Mouse (Mus musculus): ENCODE data around the gene Depdc5. TPM values are rescaled to one million over a fixed set of nuclear protein-coding genes. Genes with fewer than 3 reads are reported as not detected.

Depdc5 gene
- total and polyA plus RNA-seq, 2 experiments from 2014 or later: 13.4 to 30.3 TPM

DNA sequence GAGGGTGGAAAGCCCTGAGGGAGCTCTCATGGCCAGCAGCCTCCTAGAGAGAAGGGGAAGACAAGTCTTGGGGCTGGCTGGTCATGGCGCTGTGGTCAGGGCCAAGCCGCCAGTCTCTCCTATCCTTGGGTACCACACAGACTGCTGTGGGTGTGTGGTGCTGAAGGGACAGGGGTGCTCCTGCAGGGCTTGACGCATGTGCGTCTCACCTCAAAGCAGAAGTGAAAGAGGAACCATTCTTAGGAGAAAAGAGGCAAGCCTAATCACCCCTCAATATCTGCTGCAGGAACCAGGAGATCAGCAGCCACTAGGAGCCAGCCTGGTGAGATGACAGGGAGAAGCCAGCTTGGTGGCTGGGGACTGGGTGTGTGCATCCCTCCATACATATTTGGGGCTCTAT lies 134.2 kb downstream of the Depdc5 start:
- ATAC-seq: no peak
- Histone ChIP-seq H3K36me3 (ENCODE audit: insufficient read depth) (no peaks in the 10 kb centered on the region), H3K27ac (ENCODE audit: low read depth, low read length) (no peak overlapping the region), H3K4me2 (ENCODE audit: low read depth) (no peak overlapping the region), H3K9me3 (ENCODE audit: low read length) (no peaks in the 10 kb centered on the region), H3K27me3 (ENCODE audit: insufficient read depth, low read length) (no peaks in the 10 kb centered on the region), H3K4me1 (ENCODE audit: insufficient read depth) (peaks cover 5% of the 10 kb centered on the region; the same call in 1 of the 2 replicates), H3K4me3 (ENCODE audit: low read depth, low read length) (no peak overlapping the region), H3K9ac (no peak overlapping the region)
- TF ChIP-seq CTCF (IDR thresholded peaks at IDR 0.05; ENCODE audit: low read depth): no peak
- 64% methylated on average over 4 of the region's 4 CpGs for WGBS
- DNase-seq: no peak

DNA sequence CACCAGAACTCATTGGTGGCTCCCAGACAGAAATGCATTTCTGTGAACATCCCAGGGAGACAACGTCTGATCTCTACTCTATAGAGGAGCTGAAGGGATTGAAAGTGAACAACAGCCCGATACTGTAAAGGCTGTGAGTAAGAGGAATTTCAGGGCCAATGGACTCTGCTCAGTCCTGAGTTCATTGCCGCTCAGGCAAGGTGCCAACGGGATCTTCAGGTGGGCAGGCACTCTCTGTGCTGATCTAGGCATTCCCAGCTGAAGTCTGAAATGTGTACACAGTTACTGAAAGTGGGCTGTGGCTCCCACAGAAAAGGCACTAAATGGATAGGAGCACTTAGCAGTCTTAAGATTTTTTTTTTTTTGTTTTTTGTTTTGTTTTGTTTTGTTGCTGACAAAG lies 135.3 kb downstream of the Depdc5 start:
- Histone ChIP-seq H3K4me1 (ENCODE audit: insufficient read depth) (peaks cover 5% of the 10 kb centered on the region; the same call in 1 of the 2 replicates), H3K27me3 (ENCODE audit: insufficient read depth, low read length) (no peaks in the 10 kb centered on the region), H3K9ac (no peak overlapping the region), H3K4me2 (ENCODE audit: low read depth) (no peak overlapping the region), H3K36me3 (ENCODE audit: insufficient read depth) (no peaks in the 10 kb centered on the region), H3K9me3 (ENCODE audit: low read length) (no peaks in the 10 kb centered on the region), H3K27ac (ENCODE audit: low read depth, low read length) (no peak overlapping the region), H3K4me3 (ENCODE audit: low read depth, low read length) (no peak overlapping the region)
- 88% methylated on average over 4 of the region's 4 CpGs for WGBS
- ATAC-seq (no peak), DNase-seq (no peak)
- TF ChIP-seq CTCF (IDR thresholded peaks at IDR 0.05; ENCODE audit: low read depth): no peak

DNA sequence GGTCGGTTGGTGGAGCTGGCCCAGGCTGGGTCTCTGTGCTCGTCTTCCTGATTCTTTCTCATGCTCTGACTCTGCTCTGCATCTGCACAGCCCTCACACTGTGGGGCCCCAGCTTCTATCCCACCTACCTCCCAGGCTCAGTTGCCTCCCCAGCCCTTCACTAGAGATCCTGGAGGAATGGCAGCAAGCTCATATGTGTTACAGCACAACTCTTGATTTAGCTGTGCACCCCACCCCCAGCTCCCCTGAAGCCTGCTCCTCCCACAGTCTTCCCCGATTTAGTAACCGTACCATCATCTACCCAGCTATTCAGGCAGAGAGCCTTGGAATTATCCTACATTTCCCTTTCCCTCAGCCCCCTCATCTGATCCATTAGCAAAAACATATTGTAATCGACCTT lies 137.6 kb downstream of the Depdc5 start:
- ATAC-seq: no peak
- no peak for DNase-seq
- TF ChIP-seq CTCF (IDR thresholded peaks at IDR 0.05; ENCODE audit: low read depth): no peak
- Histone ChIP-seq H3K9me3 (ENCODE audit: low read length) (no peaks in the 10 kb centered on the region), H3K4me2 (ENCODE audit: low read depth) (no peak overlapping the region), H3K4me3 (ENCODE audit: low read depth, low read length) (no peak overlapping the region), H3K27ac (ENCODE audit: low read depth, low read length) (no peak overlapping the region), H3K27me3 (ENCODE audit: insufficient read depth, low read length) (no peaks in the 10 kb centered on the region), H3K4me1 (ENCODE audit: insufficient read depth) (peaks cover 9% of the 10 kb centered on the region), H3K9ac (no peak overlapping the region), H3K36me3 (ENCODE audit: insufficient read depth) (no peaks in the 10 kb centered on the region)
- WGBS: 84% methylated on average over 5 of the region's 5 CpGs

DNA sequence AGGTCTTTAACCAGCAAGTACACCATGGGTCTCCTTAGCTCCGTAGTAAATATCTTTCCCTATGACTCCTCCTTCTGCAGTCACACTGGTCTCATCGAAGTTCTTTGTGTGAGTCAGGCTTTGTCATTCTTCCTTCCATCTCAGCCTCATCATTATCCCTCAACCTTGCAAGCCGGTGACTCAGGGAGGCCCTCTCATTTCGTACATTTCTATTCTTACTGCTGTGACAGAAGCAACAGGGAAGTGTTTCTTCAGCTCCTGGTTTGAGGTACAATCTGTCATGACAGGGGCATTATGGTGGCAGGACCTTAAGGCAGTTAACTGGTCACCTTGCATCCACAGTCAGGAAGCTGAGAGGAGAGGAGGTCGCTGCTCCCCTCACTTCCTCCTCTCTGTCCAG lies 139.3 kb downstream of the Depdc5 start:
- DNase-seq (no peak), ATAC-seq (no peak)
- Histone ChIP-seq H3K4me1 (ENCODE audit: insufficient read depth) (peaks cover 16% of the 10 kb centered on the region), H3K4me3 (ENCODE audit: low read depth, low read length) (no peak overlapping the region), H3K9me3 (ENCODE audit: low read length) (no peaks in the 10 kb centered on the region), H3K9ac (no peak overlapping the region), H3K4me2 (ENCODE audit: low read depth) (no peak overlapping the region), H3K27me3 (ENCODE audit: insufficient read depth, low read length) (no peaks in the 10 kb centered on the region), H3K27ac (ENCODE audit: low read depth, low read length) (no peak overlapping the region), H3K36me3 (ENCODE audit: insufficient read depth) (no peaks in the 10 kb centered on the region)
- whole genome bisulfite sequencing: 86% methylated on average over 5 of the region's 5 CpGs
- TF ChIP-seq CTCF (IDR thresholded peaks at IDR 0.05; ENCODE audit: low read depth): no peak

- H3K4me1 ChIP-seq (ENCODE audit: insufficient read depth): peaks cover 16% of the 10 kb centered on the region
- no peak for TF ChIP-seq CTCF (IDR thresholded peaks at IDR 0.05; ENCODE audit: low read depth)
- no peak overlapping the region for H3K4me3 ChIP-seq (ENCODE audit: low read depth, low read length)
- H3K9ac ChIP-seq: no peak overlapping the region
- ATAC-seq (no peak), DNase-seq (no peak)
- 71% methylated on average over 6 of the region's 6 CpGs for WGBS
- H3K27ac ChIP-seq (ENCODE audit: low read depth, low read length): no peak overlapping the region
- no peak overlapping the region for H3K4me2 ChIP-seq (ENCODE audit: low read depth)
- no peaks in the 10 kb centered on the region for H3K36me3 ChIP-seq (ENCODE audit: insufficient read depth)
- H3K9me3 ChIP-seq (ENCODE audit: low read length): no peaks in the 10 kb centered on the region
- H3K27me3 ChIP-seq (ENCODE audit: insufficient read depth, low read length): no peaks in the 10 kb centered on the region
Observed at GRCm38 (mm10) chr5:33003500-33003899, 140.0 kb downstream of the Depdc5 start.

- no peak overlapping the region for H3K4me2 ChIP-seq (ENCODE audit: low read depth)
- peaks cover 16% of the 10 kb centered on the region for H3K4me1 ChIP-seq (ENCODE audit: insufficient read depth)
- no peak for ATAC-seq
- H3K4me3 ChIP-seq (ENCODE audit: low read depth, low read length): no peak overlapping the region
- TF ChIP-seq CTCF (IDR thresholded peaks at IDR 0.05; ENCODE audit: low read depth): no peak
- H3K9ac ChIP-seq: no peak overlapping the region
- no peak for DNase-seq
- no peaks in the 10 kb centered on the region for H3K36me3 ChIP-seq (ENCODE audit: insufficient read depth)
- H3K27ac ChIP-seq (ENCODE audit: low read depth, low read length): no peak overlapping the region
- 85% methylated on average over 4 of the region's 4 CpGs for WGBS
- no peaks in the 10 kb centered on the region for H3K9me3 ChIP-seq (ENCODE audit: low read length)
- no peaks in the 10 kb centered on the region for H3K27me3 ChIP-seq (ENCODE audit: insufficient read depth, low read length)
Observed at GRCm38 (mm10) chr5:33004110-33004509, 140.6 kb downstream of the Depdc5 start.

DNA sequence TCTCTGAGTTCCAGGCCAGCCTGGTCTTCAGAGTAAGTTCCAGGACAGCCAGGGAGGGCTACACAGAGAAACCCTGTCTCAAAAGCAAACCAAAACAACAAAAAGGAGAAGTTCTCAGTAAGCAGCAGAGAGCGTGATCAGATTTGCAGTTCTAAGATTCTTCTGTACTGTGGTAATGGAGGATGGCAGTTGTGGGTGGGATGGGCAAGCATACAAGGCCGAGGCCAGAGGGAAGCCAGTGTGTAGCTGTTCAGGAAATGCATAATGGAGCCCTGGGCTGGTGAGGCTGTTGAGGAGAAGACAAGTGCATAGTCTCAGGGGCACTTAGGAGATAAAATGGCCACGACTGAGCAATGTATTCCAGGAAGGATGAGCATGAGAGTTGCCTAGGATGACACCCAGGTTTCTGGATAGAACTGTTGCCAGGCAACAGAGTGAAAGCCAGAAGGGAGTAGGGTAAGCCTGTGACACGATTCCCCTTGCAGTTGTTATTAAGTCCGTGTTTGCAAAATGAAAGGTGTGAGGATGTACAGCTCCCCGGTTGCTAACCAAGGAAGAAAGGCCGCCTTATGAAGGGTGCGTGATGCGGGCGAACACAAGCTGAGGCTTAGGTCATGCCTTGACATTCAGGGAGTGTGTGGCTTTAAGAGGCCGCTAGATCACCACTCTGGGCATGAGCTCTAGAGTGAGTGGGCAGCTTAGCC lies 142.1 kb downstream of the Depdc5 start:
- no peak for TF ChIP-seq CTCF (IDR thresholded peaks at IDR 0.05; ENCODE audit: low read depth)
- WGBS: 68% methylated on average over 11 of the region's 11 CpGs
- ATAC-seq (peak; percentile 76), DNase-seq (peak; percentile 55)
- Histone ChIP-seq H3K4me3 (ENCODE audit: low read depth, low read length) (no peak overlapping the region), H3K36me3 (ENCODE audit: insufficient read depth) (no peaks in the 10 kb centered on the region), H3K9me3 (ENCODE audit: low read length) (no peaks in the 10 kb centered on the region), H3K27ac (ENCODE audit: low read depth, low read length) (peak overlapping the region; percentile 69), H3K27me3 (ENCODE audit: insufficient read depth, low read length) (no peaks in the 10 kb centered on the region), H3K4me2 (ENCODE audit: low read depth) (no peak overlapping the region), H3K4me1 (ENCODE audit: insufficient read depth) (peaks cover 21% of the 10 kb centered on the region), H3K9ac (0 out of 2 replicates have a peak overlapping the region, but pooled peaks have one; percentile 14)

Data from forebrain, postnatal 0 days (tissue).